Comparison of ENCODE assay signal across 18 mouse cellular contexts in genomic region chr12:14515588-14515987, GRCm38 (mm10).
DNase-seq lines count a peak whose midpoint lies in the region; ATAC-seq lines count a peak whose summit lies in the region.
"Had no signal": no experiment of that assay in that cellular context is flagged by ENCODE, and none has a peak within 500 bp of the region (broad histone marks: within the 10 kb centered on the region; RNA-seq: fewer than 3 reads in every experiment).

No protein-coding gene starts in this region.

- DNase-seq in frontal cortex, postnatal 10 days (ENCODE audit: low spot score in 2 of 2), result no peak
- DNase-seq in layer of hippocampus, adult 9-11 months, result peak; percentile 35
- DNase-seq in layer of hippocampus, adult 9-10 months (ENCODE audit: low spot score), result no peak
- peak; percentile 9 for DNase-seq in right cerebral cortex, adult 18-20 months
- no peak for DNase-seq in right cerebral cortex, postnatal 4 days
- peak; percentile 7 for DNase-seq in right cerebral cortex, postnatal 25 days
- no peak for DNase-seq in spleen, adult 18-20 months
- DNase-seq: adrenal gland, postnatal 25 days; cerebellum, adult 2 months; cerebellum, postnatal 10 days; gastrocnemius, postnatal 36 days; heart, adult 11 months; heart, postnatal 36 days had no signal

- ATAC-seq in frontal cortex, adult (ENCODE audit: low TSS enrichment), result peak; percentile 74; the same call in 1 of the 2 replicates
- ATAC-seq: activated CD4-positive, CD25-positive, alpha-beta regulatory T cell, adult 4 months; forebrain, embryonic 15.5 days; hindbrain, postnatal 0 days; Patski had no signal

Comparison
In these comparisons a context has a peak if more than half of its experiments do, and no peak if none do; other contexts are left out.
1. DNase-seq: peak in layer of hippocampus, adult 9-11 months (single experiment), right cerebral cortex, adult 18-20 months (single experiment) and right cerebral cortex, postnatal 25 days (single experiment); none in frontal cortex, postnatal 10 days (0 of 2), layer of hippocampus, adult 9-10 months (single experiment), right cerebral cortex, postnatal 4 days (single experiment) and spleen, adult 18-20 months (0 of 2).